Mouse (Mus musculus) intestine, postnatal 0 days (tissue): ENCODE measurements around the gene Gemin7. TPM values are rescaled to one million over a fixed set of nuclear protein-coding genes. Genes with fewer than 3 reads are reported as not detected.
A peak's percentile ranks its signal among the peaks of the same experiment; 100 is the strongest.

Source experiments
- ATAC-seq: fragments of 200-750 bp; cut with Nextera tagmentation; 2 replicates; pipeline ENCODE4 v1.8.0; 2017; ENCODE audit warnings: mild to moderate bottlenecking, moderate TSS enrichment, moderate library complexity
- H3K27ac ChIP-seq: fragments of 300-500 bp; sonication (generic); 2 replicates; pipeline ENCODE4 v1.5.1; 2014; ENCODE audit warnings: mild to moderate bottlenecking, low read depth, low read length, moderate library complexity
- H3K27me3 ChIP-seq: fragments of 300-500 bp; sonication (generic); replicated peaks from 2 replicates; pipeline ENCODE4 v1.6.1; 2014; ENCODE audit warnings: low read length, mixed read lengths; ENCODE audit not compliant: control insufficient read depth, insufficient read depth
- H3K36me3 ChIP-seq: fragments of 300-500 bp; sonication (generic); 2 replicates; pipeline ENCODE4 v1.6.1; 2014; ENCODE audit warnings: mild to moderate bottlenecking, moderate library complexity; ENCODE audit not compliant: control insufficient read depth, insufficient read depth
- H3K4me1 ChIP-seq: fragments of 300-500 bp; sonication (generic); replicated peaks from 2 replicates; pipeline ENCODE4 v1.6.1; 2014; ENCODE audit warnings: antibody characterized with exemption, low read length, mixed read lengths; ENCODE audit not compliant: control insufficient read depth, insufficient read depth
- H3K4me2 ChIP-seq: fragments of 300-500 bp; sonication (generic); replicated peaks from 2 replicates; pipeline ENCODE4 v1.6.1; 2014; ENCODE audit warnings: low read depth, mild to moderate bottlenecking, moderate library complexity
- H3K4me3 ChIP-seq: fragments of 300-500 bp; sonication (generic); 2 replicates; pipeline ENCODE4 v1.5.1; 2014; ENCODE audit warnings: low read depth, low read length
- H3K9ac ChIP-seq: fragments of 300-500 bp; sonication (generic); 2 replicates; pipeline ENCODE4 v1.6.1; 2014; ENCODE audit warnings: mild to moderate bottlenecking, low read depth, low read length
- H3K9me3 ChIP-seq: fragments of 300-500 bp; sonication (generic); 2 replicates; pipeline ENCODE4 v1.6.1; 2016; ENCODE audit warnings: mixed run types; ENCODE audit not compliant: control insufficient read depth
- CTCF ChIP-seq: sonication (generic); IDR thresholded peaks from 2 replicates; pipeline ENCODE4 v1.5.1; 2016; ENCODE audit warnings: low read depth, mild to moderate bottlenecking, control low read depth, antibody characterized with exemption, moderate library complexity
- WGBS: fragments of 180-500 bp; shearing (Covaris S2); extraction: QIAGEN DNeasy Blood & Tissue Kit; methylation state at CpG from one replicate; pipeline ENCODE4 v1.1.7; 2014; 5-methylcytosine and 5-hydroxymethylcytosine counted together
- polyA plus RNA-seq: library from polyadenylated mRNA; unstranded; fragments of >200 nt; fragmentation: Nextera tagmentation; extraction: Ambion mirVana; gene quantifications from 2 replicates; pipeline ENCODE4 v1.2.1, GENCODE M21; 2015

Gemin7 gene
- polyA plus RNA-seq, 1 experiment from 2014 or later, result 102 TPM

- 63% methylated on average over 12 of the region's 12 CpGs for WGBS
- H3K9me3 ChIP-seq, result no peaks in the 10 kb centered on the region
- no peak for TF ChIP-seq CTCF
- peak overlapping the region; percentile 85 for H3K4me2 ChIP-seq
- no peak overlapping the region for H3K27ac ChIP-seq
- H3K36me3 ChIP-seq, result peaks cover 32% of the 10 kb centered on the region
- no peak for ATAC-seq
- H3K9ac ChIP-seq, result peak overlapping the region; percentile 22; the same call in 1 of the 2 replicates
- no peaks in the 10 kb centered on the region for H3K27me3 ChIP-seq
- H3K4me1 ChIP-seq, result no peaks in the 10 kb centered on the region
- peak overlapping the region; percentile 66; the same call in 1 of the 2 replicates for H3K4me3 ChIP-seq
Measured at GRCm38 (mm10) chr7:19603055-19603454, 25.7 kb upstream of the Gemin7 start.

- Histone ChIP-seq H3K4me3 (no peak overlapping the region), H3K9ac (no peak overlapping the region), H3K36me3 (peaks cover 47% of the 10 kb centered on the region), H3K4me2 (no peak overlapping the region), H3K27me3 (no peaks in the 10 kb centered on the region), H3K9me3 (no peaks in the 10 kb centered on the region), H3K4me1 (no peaks in the 10 kb centered on the region), H3K27ac (0 out of 2 replicates have a peak overlapping the region, but pooled peaks have one; percentile 7)
- ATAC-seq, result no peak
- 62% methylated on average over 5 of the region's 5 CpGs for WGBS
- no peak for TF ChIP-seq CTCF
Measured at GRCm38 (mm10) chr7:19600562-19600961, 23.2 kb upstream of the Gemin7 start.

DNA sequence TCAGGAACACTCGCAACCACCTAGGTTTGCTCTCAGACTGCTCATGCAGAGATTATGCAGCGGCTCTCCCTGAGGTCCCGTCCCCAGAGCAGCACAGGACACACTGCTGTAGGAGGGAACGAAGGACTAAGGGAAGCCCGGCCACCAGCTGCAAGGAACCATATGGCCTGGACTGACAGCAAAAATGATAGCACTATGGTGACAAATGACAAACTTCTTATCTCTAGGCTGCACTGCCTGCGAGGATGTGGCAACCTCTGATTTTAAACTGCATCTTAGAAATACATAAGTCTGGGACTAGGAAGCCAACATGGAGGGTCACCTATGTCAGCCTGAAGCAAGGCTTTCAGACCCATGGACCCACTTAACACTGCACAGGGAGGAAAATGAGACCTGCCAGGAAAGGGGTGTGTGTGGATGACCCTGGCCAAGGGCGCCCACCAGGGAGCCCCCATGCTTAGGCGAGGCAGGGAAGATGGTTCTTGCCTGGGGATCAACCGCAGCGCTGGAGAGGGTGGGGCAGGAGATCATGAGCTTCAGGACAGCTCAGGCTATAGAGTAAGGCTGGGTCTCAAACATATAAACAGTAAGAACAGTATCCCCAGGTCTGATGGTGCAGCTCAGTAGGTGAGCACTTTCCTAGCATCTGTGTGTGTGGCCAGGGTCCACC is 15.8 kb upstream of the Gemin7 start:
- Histone ChIP-seq H3K4me1 (0 out of 2 replicates have a peak, but pooled peaks cover 4% of the 10 kb centered on the region), H3K9ac (no peak overlapping the region), H3K27me3 (no peaks in the 10 kb centered on the region), H3K4me2 (no peak overlapping the region), H3K27ac (no peak overlapping the region), H3K4me3 (no peak overlapping the region), H3K36me3 (peaks cover 89% of the 10 kb centered on the region), H3K9me3 (no peaks in the 10 kb centered on the region)
- no peak for TF ChIP-seq CTCF
- no peak for ATAC-seq
- 84% methylated on average over 10 of the region's 10 CpGs for WGBS

DNA sequence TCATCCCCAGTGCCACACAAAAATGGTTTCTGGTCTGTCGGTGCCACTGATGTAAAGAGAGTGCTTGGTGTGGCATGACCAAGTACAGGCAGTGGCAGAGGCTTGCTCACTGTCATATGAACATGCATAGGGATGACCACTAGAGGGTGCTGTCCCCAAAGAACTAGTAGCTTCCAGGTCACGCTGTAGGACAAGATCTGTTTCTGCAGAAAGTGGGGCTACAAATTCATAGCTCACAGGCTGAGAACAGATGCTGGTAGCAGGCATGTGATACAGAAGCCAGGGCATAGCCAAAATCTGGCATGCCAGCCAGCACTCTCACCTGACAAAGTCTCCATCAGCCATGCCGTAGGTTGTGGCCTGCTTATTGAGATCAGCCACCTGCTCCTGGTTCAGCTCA is 12.5 kb upstream of the Gemin7 start:
- peak; percentile 42; the same call in 1 of the 2 replicates for ATAC-seq
- no peaks in the 10 kb centered on the region for H3K9me3 ChIP-seq
- H3K27ac ChIP-seq, result no peak overlapping the region
- H3K4me2 ChIP-seq, result no peak overlapping the region
- peak; percentile 97 for TF ChIP-seq CTCF
- no peak overlapping the region for H3K9ac ChIP-seq
- H3K4me3 ChIP-seq, result no peak overlapping the region
- peaks cover 90% of the 10 kb centered on the region for H3K36me3 ChIP-seq
- no peaks in the 10 kb centered on the region for H3K27me3 ChIP-seq
- 53% methylated on average over 3 of the region's 3 CpGs for WGBS
- H3K4me1 ChIP-seq, result 0 out of 2 replicates have a peak, but pooled peaks cover 4% of the 10 kb centered on the region

DNA sequence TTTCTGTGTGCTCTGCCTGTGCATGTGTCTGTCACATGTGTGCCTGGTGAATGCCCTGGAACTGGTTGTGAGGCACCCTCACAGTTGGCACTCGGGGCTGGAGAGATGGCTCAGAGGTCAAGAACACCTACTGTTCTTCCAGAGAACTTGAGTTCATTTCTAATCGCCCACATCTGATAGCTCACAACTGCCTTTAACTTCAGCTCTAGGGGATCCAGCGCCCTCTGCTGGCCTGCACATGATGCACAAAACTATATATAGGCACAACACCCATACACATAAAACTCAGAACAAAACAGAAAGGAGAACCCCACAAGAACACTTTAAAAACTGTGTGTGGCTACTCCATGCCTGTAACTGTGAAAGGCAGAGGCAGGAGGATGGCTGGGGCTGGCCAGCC is 11.8 kb upstream of the Gemin7 start:
- Histone ChIP-seq H3K9me3 (no peaks in the 10 kb centered on the region), H3K27me3 (no peaks in the 10 kb centered on the region), H3K36me3 (peaks cover 93% of the 10 kb centered on the region), H3K4me3 (no peak overlapping the region), H3K4me1 (0 out of 2 replicates have a peak, but pooled peaks cover 4% of the 10 kb centered on the region), H3K9ac (no peak overlapping the region), H3K4me2 (no peak overlapping the region), H3K27ac (no peak overlapping the region)
- peak; percentile 80 for TF ChIP-seq CTCF
- 44% methylated on average over 3 of the region's 3 CpGs for WGBS
- ATAC-seq, result no peak

DNA sequence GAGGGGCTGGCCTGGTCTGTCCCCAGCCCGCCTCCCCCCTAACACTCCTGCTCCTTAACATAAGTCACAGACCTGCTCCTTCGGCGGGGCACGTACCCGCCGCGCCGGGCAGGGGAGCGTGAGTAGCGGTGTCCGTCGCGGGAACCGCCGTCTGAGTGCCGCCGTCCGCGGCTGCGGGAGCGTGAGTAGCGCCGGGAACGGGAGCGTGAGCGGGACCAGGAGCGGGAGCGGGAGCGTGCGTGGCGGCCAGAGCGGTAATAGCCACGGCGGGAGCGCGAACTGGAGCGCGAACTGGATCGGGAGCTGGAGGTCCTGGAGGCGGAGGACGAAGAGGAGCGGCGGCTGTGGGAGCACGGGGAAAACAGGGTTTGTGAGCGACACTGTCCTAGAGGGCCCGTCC is 8.9 kb upstream of the Gemin7 start:
- H3K4me1 ChIP-seq, result no peaks in the 10 kb centered on the region
- no peak overlapping the region for H3K4me3 ChIP-seq
- no peaks in the 10 kb centered on the region for H3K9me3 ChIP-seq
- H3K9ac ChIP-seq, result no peak overlapping the region
- peaks cover 91% of the 10 kb centered on the region for H3K36me3 ChIP-seq
- no peaks in the 10 kb centered on the region for H3K27me3 ChIP-seq
- TF ChIP-seq CTCF, result no peak
- no peak overlapping the region for H3K4me2 ChIP-seq
- ATAC-seq, result no peak
- no peak overlapping the region; the same call in 1 of the 2 replicates for H3K27ac ChIP-seq
- 86% methylated on average over 42 of the region's 46 CpGs for WGBS
